Mouse (Mus musculus) hindbrain, embryonic 12.5 days (tissue): ENCODE data around the gene Gpc6. TPM values are rescaled to one million over a fixed set of nuclear protein-coding genes. Genes with fewer than 3 reads are reported as not detected.

Experiments used
- ATAC-seq: fragments of 200-750 bp; cut with Nextera tagmentation; 2 replicates; pipeline ENCODE4 v1.8.0; 2017; ENCODE audit warnings: moderate TSS enrichment; ENCODE audit not compliant: low FRiP score
- H3K27ac ChIP-seq: fragments of 300-500 bp; sonication (generic); 2 replicates; pipeline ENCODE4 v1.5.1; 2016; ENCODE audit warnings: mild to moderate bottlenecking
- H3K27me3 ChIP-seq: fragments of 300-500 bp; sonication (generic); 2 replicates; pipeline ENCODE4 v1.6.1; 2016; ENCODE audit warnings: mild to moderate bottlenecking
- H3K36me3 ChIP-seq: fragments of 300-500 bp; sonication (generic); 2 replicates; pipeline ENCODE4 v1.6.1; 2016; ENCODE audit warnings: mild to moderate bottlenecking
- H3K4me1 ChIP-seq: fragments of 300-500 bp; sonication (generic); 2 replicates; pipeline ENCODE4 v1.6.1; 2016
- H3K4me2 ChIP-seq: fragments of 300-500 bp; sonication (generic); replicated peaks from 2 replicates; pipeline ENCODE4 v1.6.1; 2016; ENCODE audit warnings: mild to moderate bottlenecking
- H3K4me3 ChIP-seq: fragments of 300-500 bp; sonication (generic); 2 replicates; pipeline ENCODE4 v1.5.1; 2016; ENCODE audit warnings: mild to moderate bottlenecking
- H3K9ac ChIP-seq: fragments of 300-500 bp; sonication (generic); 2 replicates; pipeline ENCODE4 v1.6.1; 2016; ENCODE audit warnings: mild to moderate bottlenecking, moderate library complexity
- H3K9me3 ChIP-seq: fragments of 300-500 bp; sonication (generic); replicated peaks from 2 replicates; pipeline ENCODE4 v1.6.1; 2016; ENCODE audit warnings: mild to moderate bottlenecking
- WGBS: fragments of 180-500 bp; shearing (Covaris S2); methylation state at CpG from one replicate; pipeline ENCODE4 v1.1.7; 2016; 5-methylcytosine and 5-hydroxymethylcytosine counted together
- polyA plus RNA-seq: library from polyadenylated mRNA; unstranded; fragments of >200 nt; fragmentation: Nextera tagmentation; extraction: Ambion mirVana; gene quantifications from 2 replicates; pipeline ENCODE4 v1.2.1, GENCODE M21; 2016

Gpc6 gene
- polyA plus RNA-seq, 1 experiment from 2014 or later, result 35.0 TPM

DNA sequence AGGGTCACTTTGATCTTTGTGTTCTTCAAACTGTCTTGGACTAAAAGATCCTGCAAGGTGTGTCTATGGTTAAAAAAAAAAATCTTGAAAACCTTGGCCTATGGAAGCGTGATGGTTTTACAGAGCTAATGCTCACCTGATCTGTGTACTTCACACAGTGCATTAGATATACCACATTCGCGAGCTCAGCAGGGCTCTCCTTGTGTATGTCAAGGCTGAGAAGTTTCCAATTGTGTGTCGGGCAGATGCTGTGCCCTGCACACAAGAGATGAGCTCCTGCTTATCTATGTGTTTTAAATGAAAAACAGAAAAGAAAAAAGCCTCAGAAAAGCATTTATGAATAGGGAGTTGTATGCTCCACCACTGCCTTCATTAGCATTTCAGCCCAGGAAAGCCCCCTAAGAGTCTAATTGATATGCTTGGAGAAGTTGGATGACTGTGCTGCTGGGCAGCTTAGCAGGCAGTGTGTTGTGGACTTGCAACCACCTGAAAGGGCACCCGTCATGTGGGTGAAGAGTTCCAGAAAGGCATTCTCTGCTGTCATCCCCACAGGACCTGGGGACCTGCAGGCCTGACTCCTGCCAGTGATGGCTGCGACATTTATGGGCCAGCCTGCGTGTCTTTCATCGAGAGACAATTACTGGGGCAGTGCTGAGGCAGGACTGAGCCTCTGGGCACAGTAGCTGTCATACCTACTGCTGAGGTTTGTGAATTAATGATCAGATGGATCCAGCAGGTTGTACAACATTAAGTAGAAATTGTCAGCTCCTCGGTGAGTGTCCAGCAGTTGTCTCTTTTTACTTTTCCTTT lies 436.2 kb downstream of the Gpc6 start:
- Histone ChIP-seq H3K27ac (0 out of 2 replicates have a peak overlapping the region, but pooled peaks have one; percentile 23), H3K27me3 (no peaks in the 10 kb centered on the region), H3K9me3 (no peaks in the 10 kb centered on the region), H3K9ac (no peak overlapping the region), H3K4me3 (no peak overlapping the region), H3K36me3 (no peaks in the 10 kb centered on the region), H3K4me1 (peaks cover 7% of the 10 kb centered on the region; the same call in 1 of the 2 replicates), H3K4me2 (no peak overlapping the region)
- peak; percentile 48 for ATAC-seq
- WGBS, result 57% methylated on average over 9 of the region's 9 CpGs

DNA sequence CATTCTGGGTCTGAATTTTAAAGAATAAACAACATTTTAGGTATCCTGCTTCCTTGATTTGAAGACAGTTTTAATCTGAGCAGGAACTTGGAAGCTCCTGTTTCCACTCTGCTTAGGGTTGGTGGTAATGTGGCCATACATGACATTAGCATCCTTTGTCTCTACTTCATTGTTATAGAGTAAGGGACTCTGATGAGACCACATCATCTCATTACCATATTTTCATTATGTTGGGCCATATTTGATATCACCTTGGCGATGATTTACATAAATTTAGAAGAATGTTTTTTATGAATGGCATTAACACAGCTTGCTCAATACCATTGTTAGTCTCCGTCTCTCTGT lies 436.8 kb downstream of the Gpc6 start:
- no peak overlapping the region for H3K27ac ChIP-seq
- 71% methylated on average over 2 of the region's 2 CpGs for WGBS
- H3K4me1 ChIP-seq, result peaks cover 7% of the 10 kb centered on the region; the same call in 1 of the 2 replicates
- no peak overlapping the region for H3K4me2 ChIP-seq
- H3K27me3 ChIP-seq, result no peaks in the 10 kb centered on the region
- H3K4me3 ChIP-seq, result no peak overlapping the region
- no peaks in the 10 kb centered on the region for H3K9me3 ChIP-seq
- no peaks in the 10 kb centered on the region for H3K36me3 ChIP-seq
- H3K9ac ChIP-seq, result no peak overlapping the region
- 0 out of 2 replicates have a peak, but pooled peaks have one; percentile 35 for ATAC-seq

DNA sequence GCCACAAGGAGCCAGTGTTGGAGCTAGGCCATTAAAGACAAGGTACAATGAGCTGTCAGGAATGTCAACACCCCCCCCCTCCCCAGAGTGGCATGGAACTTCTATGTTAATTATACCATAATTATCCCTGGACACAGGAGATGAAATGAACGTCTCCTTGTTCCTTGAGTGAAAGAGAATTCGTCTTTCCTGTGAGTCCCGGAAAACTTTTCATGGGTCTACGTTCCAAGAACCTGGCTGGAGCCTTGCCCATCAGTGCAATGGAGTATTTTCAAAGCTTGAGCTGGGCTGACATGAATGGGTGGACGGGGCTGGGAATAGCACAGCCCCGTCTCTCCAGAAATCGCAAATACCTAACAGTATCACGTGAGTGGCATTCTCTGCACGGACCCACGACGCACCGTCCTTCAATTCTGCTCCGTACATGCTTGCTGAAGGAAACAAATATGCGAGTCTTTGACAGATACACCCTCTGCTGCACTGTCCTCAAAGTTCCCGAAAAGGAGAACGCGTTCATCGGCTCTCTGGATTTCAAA lies 444.3 kb downstream of the Gpc6 start:
- H3K27ac ChIP-seq, result no peak overlapping the region
- ATAC-seq, result no peak
- H3K9me3 ChIP-seq, result no peaks in the 10 kb centered on the region
- H3K4me3 ChIP-seq, result no peak overlapping the region
- no peak overlapping the region for H3K4me2 ChIP-seq
- no peaks in the 10 kb centered on the region for H3K36me3 ChIP-seq
- no peaks in the 10 kb centered on the region for H3K27me3 ChIP-seq
- H3K9ac ChIP-seq, result no peak overlapping the region
- no peaks in the 10 kb centered on the region for H3K4me1 ChIP-seq
- WGBS, result 86% methylated on average over 18 of the region's 18 CpGs

DNA sequence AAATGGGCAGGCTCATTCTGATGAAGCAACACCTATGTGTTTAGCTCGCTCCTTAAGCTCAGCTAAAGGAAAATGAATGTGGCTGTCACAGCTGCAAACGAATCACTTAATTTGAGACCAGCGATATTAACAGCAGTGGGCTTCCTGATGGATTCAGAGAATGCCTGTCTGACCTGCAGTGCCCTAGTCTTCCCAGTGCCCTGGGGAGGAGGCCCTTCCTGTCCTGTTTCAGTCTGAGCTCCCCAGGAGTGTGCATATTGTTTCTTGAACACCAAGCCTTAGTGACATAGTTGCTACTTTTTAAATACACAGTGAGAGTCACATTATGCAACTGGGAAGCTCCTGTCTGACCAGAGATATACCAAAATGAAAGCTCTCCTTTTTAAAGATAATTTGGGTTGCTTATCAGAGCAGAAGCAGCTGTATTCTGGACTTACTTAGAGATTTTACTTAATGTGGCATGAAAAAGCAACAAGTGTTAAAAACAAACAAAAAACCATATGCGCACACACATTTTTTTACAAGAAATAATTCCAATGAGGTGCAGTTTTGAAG lies 451.8 kb downstream of the Gpc6 start:
- Histone ChIP-seq H3K27ac (no peak overlapping the region), H3K9ac (no peak overlapping the region), H3K4me2 (no peak overlapping the region), H3K4me3 (no peak overlapping the region), H3K27me3 (no peaks in the 10 kb centered on the region), H3K36me3 (no peaks in the 10 kb centered on the region), H3K4me1 (peaks cover 4% of the 10 kb centered on the region), H3K9me3 (no peaks in the 10 kb centered on the region)
- WGBS, result 35% methylated on average over 4 of the region's 4 CpGs
- no peak for ATAC-seq

DNA sequence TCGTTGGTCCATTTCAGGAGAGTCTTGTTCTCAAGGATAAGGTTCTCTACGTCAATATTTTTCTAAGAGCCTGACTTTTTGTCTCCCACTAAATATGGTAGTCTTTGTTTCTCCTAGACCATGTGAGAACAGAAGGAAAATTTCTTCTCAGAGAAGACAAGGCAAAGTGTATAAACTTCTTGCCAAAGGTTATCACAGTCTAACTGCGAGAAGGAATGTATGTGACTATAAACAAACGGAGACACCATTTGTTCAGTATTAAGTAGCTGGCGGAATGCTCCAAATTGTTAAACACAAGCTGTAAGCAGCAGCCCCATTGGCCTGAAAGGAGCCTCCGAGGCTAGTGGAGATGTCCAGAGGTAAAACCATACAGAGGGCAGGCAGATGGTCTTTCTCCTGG lies 454.9 kb downstream of the Gpc6 start:
- ATAC-seq, result no peak
- Histone ChIP-seq H3K9ac (no peak overlapping the region), H3K36me3 (no peaks in the 10 kb centered on the region)

DNA sequence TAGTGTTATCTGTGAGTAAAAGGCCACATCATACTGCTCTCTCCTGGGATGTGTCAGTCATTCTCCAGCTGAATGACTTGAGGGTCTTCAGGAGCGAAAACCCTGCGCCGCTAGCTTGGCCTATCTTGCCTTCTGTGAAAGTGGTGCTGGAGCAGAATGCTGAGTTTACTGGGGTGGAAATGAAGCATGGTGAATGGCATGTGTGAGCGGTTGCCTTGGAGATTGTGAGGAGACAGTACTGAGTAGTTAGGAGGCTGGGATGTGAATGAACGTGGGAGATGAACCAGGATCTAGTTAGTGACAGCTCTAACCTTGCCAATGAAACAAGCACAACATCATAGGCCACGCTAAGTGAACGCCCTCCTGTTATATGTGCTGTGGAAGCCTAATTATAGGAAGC lies 458.1 kb downstream of the Gpc6 start:
- no peak overlapping the region for H3K27ac ChIP-seq
- H3K27me3 ChIP-seq, result no peaks in the 10 kb centered on the region
- no peak overlapping the region for H3K9ac ChIP-seq
- H3K4me3 ChIP-seq, result no peak overlapping the region
- H3K9me3 ChIP-seq, result no peaks in the 10 kb centered on the region
- 36% methylated on average over 7 of the region's 7 CpGs for WGBS
- peaks cover 5% of the 10 kb centered on the region; the same call in 1 of the 2 replicates for H3K4me1 ChIP-seq
- peak; percentile 78 for ATAC-seq
- H3K36me3 ChIP-seq, result no peaks in the 10 kb centered on the region
- H3K4me2 ChIP-seq, result no peak overlapping the region

More for the DNA sequence above, 454.9 kb downstream of the Gpc6 start:
- no peaks in the 10 kb centered on the region for H3K9me3 ChIP-seq
- no peaks in the 10 kb centered on the region for H3K27me3 ChIP-seq
- no peak overlapping the region for H3K4me2 ChIP-seq
- 66% methylated on average over 6 of the region's 6 CpGs for WGBS
- no peak overlapping the region for H3K4me3 ChIP-seq
- H3K27ac ChIP-seq, result no peak overlapping the region
- H3K4me1 ChIP-seq, result peaks cover 10% of the 10 kb centered on the region

DNA sequence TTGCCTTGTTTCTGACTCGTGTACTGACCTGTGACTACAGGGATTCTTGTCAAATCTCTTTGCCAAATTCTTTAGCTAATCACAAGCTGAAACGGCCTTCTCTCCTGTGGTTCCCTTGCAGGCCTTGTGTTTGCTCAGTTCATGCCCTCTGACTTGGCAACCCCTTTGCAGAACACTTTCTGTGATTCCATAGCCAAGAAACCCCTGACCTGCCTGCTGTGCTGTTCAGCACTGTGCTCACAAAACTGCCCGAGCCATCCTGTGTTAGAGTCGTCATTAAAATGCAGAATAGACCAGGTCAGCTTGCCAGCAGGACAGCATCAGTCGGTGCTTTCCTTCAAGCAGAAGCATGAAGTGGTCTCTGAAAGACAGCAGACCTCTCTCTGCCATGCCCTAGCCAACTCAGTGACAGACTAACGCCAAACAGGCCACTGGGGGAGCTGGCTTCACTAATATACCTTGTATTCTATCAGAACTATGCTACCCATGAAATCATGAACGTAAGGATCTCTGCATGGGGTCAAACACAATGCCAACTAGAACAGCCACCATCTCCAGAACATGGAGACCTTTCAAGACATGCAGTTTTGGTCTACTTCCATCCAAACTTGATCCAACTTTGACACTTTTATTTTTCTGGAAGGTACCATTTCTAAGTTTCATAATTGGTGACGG lies 459.1 kb downstream of the Gpc6 start:
- 44% methylated on average over 8 of the region's 8 CpGs for WGBS
- no peak overlapping the region for H3K27ac ChIP-seq
- H3K27me3 ChIP-seq, result no peaks in the 10 kb centered on the region
- H3K4me3 ChIP-seq, result no peak overlapping the region
- no peaks in the 10 kb centered on the region for H3K36me3 ChIP-seq
- H3K4me2 ChIP-seq, result no peak overlapping the region
- no peaks in the 10 kb centered on the region for H3K9me3 ChIP-seq
- no peak overlapping the region for H3K9ac ChIP-seq
- ATAC-seq, result no peak
- peaks cover 5% of the 10 kb centered on the region; the same call in 1 of the 2 replicates for H3K4me1 ChIP-seq

DNA sequence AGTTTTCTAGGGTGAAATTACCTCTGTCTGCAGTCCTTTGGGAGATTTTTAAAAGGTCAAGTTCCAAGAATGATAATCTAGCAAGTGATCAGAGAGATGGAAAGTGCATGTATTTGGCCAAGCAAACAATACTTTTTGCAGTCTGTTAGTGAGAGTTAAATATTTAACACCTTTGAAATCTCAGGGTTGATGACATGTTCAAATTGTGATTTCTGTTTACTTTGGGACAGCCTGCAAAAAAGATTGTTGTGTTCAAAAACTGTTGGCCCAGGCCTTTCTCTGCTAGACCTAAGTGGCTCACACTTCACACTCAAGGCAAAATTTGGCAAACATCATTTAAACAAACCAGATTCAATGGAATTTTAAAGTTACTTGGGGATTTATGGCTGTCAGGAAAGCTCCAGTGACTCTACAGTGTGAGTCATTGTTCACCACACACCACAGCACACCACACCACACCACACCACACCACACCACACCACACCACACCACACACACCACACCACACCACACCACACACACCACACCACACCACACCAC lies 460.7 kb downstream of the Gpc6 start:
- peaks cover 5% of the 10 kb centered on the region; the same call in 1 of the 2 replicates for H3K4me1 ChIP-seq
- H3K27me3 ChIP-seq, result no peaks in the 10 kb centered on the region
- no peak for ATAC-seq
- H3K27ac ChIP-seq, result no peak overlapping the region
- H3K4me3 ChIP-seq, result no peak overlapping the region
- H3K4me2 ChIP-seq, result no peak overlapping the region
- H3K9me3 ChIP-seq, result no peaks in the 10 kb centered on the region
- H3K9ac ChIP-seq, result no peak overlapping the region
- no peaks in the 10 kb centered on the region for H3K36me3 ChIP-seq

DNA sequence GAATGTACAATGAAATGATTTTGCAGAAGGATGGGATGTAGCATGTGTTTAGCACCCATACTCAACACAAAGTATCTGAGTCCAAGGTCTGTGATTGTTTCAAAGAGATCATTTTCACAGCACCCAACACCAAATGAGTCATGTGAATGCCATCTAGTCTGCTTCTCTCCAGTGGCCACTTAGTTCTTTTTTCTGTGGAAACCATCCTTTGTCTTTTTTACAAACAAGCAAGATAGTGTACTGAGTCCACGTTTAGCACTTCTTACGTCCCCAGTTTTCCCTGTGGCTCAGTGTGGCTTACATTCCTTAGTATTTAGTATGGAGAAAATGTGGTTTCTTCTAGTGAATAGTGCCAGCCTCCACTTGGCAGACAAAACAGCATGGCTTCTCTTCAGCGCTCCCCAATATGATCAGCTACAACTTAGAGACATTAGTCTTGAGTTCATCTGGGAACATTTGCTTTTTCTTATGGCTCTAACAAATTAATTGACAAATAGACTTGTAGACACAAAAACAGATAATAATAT lies 465.7 kb downstream of the Gpc6 start:
- Histone ChIP-seq H3K36me3 (no peaks in the 10 kb centered on the region), H3K27ac (no peak overlapping the region), H3K4me1 (no peaks in the 10 kb centered on the region), H3K4me2 (no peak overlapping the region), H3K9me3 (no peaks in the 10 kb centered on the region), H3K27me3 (no peaks in the 10 kb centered on the region), H3K9ac (no peak overlapping the region), H3K4me3 (no peak overlapping the region)
- WGBS, result 92% methylated on average over 3 of the region's 3 CpGs
- no peak for ATAC-seq

DNA sequence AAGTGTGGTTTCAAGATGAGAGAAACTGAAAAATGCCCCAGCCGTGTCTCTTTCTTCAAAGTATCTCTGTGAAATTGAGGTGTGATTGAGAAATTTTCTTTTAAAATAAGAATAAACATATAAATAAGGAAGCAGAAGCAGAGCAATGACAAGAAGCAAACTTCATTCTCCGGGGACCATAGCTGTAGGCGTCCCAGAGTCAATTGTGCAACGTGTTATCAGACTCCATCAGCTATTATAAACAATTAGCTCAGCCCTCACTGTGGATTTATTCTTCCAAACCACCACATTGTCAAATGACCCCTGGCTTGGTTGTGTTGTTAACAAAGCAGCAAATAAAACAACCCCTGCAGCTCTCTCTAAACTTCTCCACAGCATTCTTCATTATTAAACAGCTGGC lies 466.3 kb downstream of the Gpc6 start:
- Histone ChIP-seq H3K27ac (no peak overlapping the region), H3K4me3 (no peak overlapping the region), H3K36me3 (no peaks in the 10 kb centered on the region), H3K9me3 (no peaks in the 10 kb centered on the region), H3K9ac (no peak overlapping the region), H3K27me3 (no peaks in the 10 kb centered on the region), H3K4me2 (no peak overlapping the region), H3K4me1 (no peaks in the 10 kb centered on the region)
- ATAC-seq, result no peak
- WGBS, result 77% methylated on average over 4 of the region's 4 CpGs

DNA sequence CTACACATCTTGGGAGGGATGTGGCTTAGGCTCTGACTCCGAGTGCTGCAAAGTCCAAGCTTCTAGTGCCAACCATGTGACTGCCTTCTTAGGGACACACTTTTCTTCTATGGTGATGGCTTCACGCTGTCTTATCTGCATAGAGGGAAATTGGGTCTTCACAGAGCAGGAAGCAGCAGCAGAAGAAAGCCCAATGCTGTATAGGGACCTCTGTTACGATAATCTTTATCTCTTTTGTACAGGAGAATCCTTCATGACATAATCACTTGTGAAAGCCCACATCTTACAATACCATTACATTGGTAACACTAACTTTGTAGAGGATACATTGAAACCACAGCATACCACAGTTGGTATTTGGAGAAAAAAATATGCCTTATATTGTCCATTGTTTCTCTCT lies 472.1 kb downstream of the Gpc6 start:
- no peak overlapping the region for H3K4me3 ChIP-seq
- 91% methylated on average over 3 of the region's 3 CpGs for WGBS
- no peaks in the 10 kb centered on the region for H3K36me3 ChIP-seq
- no peaks in the 10 kb centered on the region for H3K9me3 ChIP-seq
- no peak overlapping the region for H3K9ac ChIP-seq
- no peaks in the 10 kb centered on the region for H3K27me3 ChIP-seq
- no peak overlapping the region for H3K27ac ChIP-seq
- H3K4me2 ChIP-seq, result no peak overlapping the region
- no peak for ATAC-seq
- H3K4me1 ChIP-seq, result no peaks in the 10 kb centered on the region
